Mouse (Mus musculus) NIH3T3 (cell line): ENCODE measurements at regions not wholly inside any gene's neighbourhood (a gene's known extent, or its start where the extent isn't known, plus 50 kb on each side); places are given as distances from the start of the nearest gene placed in this dataset.

ENCODE experiments used
- DNase-seq: peaks from one replicate; pipeline ENCODE4 v3.0.0-alpha.2; 2012; ENCODE audit warnings: low read depth

DNA sequence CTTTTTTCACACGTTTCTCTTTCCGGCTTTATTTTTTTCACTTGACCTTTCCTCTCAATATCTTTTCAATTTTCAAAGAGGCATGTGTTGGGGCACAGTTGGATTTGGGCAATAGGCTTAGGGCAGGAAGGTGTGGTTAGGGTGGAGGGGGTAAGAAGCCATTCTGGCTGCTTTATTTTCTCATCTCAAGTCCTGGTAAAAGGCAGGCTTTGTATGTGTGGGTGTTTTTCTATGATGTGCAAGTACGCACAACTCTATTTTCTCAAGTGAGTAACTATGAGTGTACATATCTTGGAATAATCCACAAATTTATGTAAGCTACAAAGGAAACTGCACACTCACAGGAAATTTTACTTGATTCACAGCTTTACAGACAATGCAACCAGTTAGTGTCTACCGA lies 121.5 kb upstream of the Ifne start:
- peak; percentile 53 for DNase-seq

- no peak for DNase-seq
Observed at GRCm38 (mm10) chr4:89000855-89001254, 120.9 kb upstream of the Ifne start.

GRCm38 (mm10) chr4:89000200-89000599 lies 120.2 kb upstream of the Ifne start:
- peak; percentile 63 for DNase-seq

DNA sequence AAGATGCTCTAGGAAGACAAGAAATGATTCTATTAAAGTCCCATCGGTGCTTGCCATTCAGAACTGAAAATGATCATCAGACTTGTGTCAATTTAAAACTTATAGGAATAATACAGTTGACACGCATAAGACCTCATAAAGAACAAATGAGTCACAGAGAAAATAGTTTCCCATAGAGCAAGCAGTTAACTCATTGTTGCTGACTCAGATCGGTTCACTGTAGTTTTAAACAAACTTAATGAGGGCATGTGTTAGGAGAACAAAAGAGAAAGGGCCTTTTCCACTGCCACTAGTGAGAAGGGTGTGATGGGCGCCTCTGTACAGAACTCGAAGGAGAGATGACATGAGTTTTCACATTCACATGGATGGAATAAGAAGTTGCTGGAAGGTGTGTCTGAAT lies 118.3 kb upstream of the Ifne start:
- DNase-seq: peak; percentile 70

GRCm38 (mm10) chr4:88995129-88995919 lies 115.3 kb upstream of the Ifne start:
- DNase-seq: peak; percentile 51

DNA sequence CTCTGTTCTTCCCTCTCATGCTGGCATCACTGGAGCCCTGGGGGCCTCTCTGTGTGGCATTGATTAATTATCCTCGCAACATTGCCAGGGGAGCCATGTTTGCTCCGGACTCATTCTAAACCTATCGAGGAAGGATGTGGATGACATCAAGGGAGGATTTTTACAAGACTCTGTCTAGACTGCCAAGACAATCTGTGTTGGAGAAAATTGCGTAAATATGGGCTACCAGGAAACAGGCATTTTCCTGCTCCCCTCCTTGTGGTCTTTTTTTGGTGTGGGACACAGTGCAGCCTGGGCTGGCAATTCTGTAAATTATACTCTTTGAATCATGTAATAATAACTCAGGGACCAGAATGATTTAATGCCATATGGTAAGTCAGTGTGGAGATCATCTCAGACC lies 114.5 kb upstream of the Ifne start:
- DNase-seq: no peak

DNA sequence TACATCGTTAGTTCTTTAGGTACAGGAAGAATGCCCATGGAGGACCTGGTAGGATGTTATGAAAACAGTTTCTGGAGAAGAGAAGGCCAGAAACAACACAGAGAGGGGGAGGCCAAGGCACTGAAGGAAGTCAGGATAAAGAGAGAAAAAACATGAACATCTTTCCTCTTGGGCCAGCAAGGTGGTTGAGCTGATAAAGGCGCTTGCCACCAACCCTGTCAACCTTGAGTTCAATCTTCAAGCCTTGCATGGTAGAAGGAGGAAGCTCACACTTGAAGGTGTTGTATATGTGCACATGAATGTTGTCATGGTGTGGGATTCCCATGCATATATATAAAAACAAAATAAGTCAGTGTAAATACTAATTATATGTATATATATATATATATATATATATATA lies 112.5 kb upstream of the Ifne start:
- DNase-seq: no peak

GRCm38 (mm10) chr4:88988363-88988762 lies 108.4 kb upstream of the Ifne start:
- no peak for DNase-seq

DNA sequence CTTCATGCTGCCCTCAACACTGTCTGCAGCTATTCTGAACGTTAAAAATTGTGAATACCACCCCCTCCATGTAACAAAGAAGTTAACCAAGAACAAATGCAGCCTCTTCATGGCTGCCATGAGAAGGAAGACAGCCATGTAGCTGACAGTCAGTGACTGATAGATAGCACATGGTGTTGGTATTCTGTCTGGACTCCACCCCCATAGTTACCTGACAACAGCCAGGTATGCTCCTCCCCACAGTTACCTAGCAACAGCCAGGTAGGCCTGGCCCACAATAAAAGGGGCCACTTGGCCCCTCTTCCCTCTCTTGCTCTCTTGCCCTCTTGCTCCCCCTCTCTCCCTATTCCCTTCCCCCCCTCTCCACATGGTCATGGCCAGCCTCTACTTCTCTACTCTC lies 107.1 kb upstream of the Ifne start:
- no peak for DNase-seq

GRCm38 (mm10) chr4:88982457-88982856 lies 102.5 kb upstream of the Ifne start:
- DNase-seq: no peak

DNA sequence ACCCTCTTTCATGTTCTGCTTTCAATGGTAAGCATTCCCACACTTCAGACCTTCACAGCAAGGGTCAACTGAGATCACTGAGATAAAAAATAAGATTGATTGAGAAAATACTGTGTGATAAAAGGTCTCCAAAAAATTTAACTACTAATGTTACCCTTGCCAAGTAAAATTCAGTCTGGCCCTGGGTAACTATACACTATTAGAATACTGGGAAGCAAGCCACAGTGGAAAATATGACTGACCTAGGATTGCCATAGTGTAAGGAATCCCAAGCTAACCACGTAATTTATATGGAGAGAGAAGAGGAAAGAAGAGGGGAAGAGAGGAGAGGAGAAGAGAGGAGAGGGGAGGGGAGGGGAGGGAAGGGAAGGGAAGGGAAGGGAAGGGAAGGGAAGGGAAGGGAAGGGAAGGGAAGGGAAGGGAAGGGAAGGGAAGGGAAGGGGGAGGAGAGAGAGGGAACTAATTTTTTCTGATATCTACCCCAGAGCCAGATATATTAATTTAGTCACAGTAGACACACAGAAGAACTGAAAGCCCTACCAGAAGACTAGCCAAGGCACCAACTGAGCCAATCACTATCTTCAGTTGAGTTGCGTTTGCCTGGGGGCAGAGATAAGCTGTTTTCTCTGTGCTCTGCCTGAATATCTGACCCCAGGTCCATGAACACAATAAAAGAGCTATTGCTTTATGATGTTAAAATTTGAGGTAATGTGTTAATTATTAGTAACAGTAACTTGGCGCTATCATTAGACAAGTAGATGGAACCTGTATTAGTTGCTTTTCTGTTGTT lies 97.3 kb upstream of the Ifne start:
- DNase-seq: peak; percentile 97

GRCm38 (mm10) chr4:88974535-88974934 lies 94.5 kb upstream of the Ifne start:
- DNase-seq: peak; percentile 80

DNA sequence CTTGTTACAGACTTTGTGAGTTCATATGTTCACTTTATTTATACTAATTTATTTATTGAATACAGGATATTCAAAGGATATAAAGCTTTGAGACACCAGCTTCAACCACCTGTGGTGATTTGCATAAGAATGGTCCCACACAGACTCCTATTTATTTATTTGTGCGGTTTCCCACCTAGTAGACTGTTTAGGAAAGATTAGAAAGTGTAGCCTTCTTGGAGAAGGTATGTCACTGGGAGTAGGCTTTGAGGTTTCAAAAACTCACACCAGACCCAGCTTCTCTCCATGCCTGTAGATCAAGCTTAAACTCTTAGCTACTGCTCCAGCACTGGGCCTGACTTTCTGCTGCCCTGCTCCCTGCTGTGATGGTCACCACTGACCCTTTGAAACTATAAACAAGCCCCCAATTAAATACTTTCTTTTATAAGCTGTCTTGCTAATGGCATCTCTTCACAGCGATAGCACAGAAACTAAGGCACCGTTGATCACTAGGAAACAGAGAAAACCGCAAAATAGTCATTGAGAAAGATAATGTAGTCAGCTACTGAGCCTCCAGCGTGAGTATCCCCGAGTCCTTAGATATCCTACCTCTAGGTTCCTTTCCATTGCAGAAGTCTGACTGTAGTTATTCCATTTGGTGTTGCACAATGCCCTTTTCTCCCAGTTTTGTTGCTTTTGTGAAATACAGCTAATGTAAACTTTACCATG lies 89.3 kb upstream of the Ifne start:
- DNase-seq: no peak

DNA sequence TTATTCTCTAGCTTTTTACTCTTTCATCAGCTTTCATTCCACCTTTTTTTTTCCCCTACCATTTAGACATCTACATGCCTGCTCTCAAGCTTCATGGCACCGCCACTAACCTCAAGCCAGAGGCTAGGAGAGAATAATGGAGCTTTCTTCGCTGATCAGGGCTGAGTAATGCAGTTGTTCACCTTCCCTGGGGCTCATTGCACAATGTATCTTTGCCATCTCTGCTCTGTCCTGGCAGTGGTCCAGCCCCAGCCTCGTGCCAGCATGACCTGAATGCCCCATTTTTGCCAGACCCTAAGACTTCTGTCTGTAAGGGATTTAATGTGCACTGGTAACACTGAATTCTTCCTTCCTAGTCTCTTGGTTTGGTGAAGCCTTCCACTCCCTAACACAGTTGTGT lies 79.6 kb upstream of the Ifne start:
- DNase-seq: peak; percentile 87

- DNase-seq: no peak
Observed at GRCm38 (mm10) chr4:88956605-88957004, 76.6 kb upstream of the Ifne start.

GRCm38 (mm10) chr4:88956151-88956550 lies 76.2 kb upstream of the Ifne start:
- DNase-seq: peak; percentile 37

DNA sequence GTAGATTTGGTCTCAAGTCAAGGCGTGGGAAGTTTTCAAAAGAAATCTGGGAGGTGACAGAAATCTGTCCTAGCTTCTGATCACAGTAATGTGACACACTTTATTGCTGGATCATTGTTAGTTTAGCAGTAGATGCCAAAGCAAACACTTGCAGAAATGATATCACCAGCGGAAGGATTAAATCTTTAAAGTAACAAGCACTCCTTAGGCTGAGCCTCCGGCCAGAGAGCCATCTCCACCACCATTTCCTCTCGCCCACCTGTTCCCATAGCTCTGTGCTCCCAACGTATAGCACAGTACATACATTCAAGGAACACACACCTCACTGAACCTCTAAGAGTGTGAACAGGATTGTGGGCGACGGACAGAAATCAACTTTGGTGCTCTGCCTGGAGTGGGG lies 75.6 kb upstream of the Ifne start:
- no peak for DNase-seq

DNA sequence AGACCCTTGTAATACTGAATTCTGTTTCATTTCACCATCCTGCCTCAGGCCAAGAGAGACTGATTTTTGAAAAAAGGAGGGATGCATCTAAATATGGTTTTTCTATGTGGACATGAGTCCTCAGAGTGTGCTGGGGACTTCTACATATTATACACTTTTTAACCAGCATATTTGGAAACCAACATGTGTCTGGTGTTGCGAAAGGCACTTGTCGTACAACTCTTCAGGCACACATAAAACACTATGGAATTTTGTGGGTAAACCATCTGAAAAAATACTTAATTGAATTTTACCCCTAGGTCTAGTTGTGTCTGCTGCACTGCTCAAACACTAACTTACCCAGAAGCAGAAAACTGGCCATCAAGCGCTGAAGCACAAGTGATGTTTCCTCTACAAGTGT lies 74.0 kb upstream of the Ifne start:
- DNase-seq: peak; percentile 59

DNA sequence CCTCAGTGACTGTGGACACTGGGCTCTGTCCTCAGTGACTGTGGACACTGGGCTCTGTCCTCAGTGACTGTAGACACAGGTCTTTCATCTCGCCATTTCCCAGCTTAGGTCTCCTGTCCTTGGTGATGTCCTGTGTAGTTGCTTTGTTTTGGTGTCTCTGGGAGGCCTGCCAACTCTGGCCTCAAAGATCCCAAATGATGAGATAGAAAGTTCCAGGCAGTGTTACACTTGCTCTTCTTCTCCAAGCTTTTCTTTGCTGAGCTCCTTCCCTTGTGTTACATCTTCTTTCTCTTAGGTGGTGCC lies 71.0 kb upstream of the Ifne start:
- DNase-seq: peak; percentile 64

- DNase-seq: peak; percentile 94
Observed at GRCm38 (mm10) chr4:88950181-88951033, 70.4 kb upstream of the Ifne start.

DNA sequence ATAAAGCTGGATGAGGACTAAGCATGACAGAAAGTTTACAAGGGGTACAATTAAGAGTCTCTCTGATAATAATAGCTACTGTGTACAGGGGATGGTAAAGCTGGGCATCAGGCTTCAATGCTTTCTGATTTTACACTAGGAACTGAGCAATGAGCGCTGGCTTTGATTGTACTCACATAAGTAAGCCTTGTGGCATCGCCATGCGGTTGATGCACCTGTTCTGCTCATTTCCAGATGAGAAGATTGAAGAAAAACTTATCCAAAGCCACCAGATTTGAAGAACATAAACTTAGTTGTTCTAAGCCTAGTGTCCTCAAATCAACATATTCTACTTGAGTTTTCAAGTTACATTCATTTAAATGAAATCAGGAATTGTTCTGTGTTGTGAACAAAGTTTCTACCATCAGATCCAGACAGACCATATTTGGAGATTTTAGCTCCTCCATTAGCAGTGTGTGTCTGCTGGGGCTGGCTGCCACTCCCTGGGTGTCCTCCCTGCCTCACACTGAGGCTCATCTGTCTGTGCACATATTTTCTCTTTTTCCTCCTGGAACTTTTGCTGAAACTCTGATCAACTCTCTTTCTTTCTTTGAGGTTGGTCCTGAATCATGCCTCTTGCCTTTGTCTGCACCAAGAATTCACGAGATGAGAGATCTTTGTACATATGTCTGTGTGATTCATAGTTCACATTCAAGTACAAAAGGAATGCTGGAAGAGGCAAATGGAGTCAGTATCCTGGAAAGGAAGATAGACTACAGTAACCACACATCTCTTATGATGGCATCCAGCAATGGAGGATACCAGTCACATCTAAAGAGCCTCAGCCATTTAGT lies 68.2 kb upstream of the Ifne start:
- peak; percentile 63 for DNase-seq
